Mouse (Mus musculus) ovary, postnatal 14 days (tissue): Measurements from ENCODE around the gene Mrnip.
"Not testable (repeated sequence)": the region's sequence is repeated elsewhere in the genome, so short reads cannot be mapped to it uniquely, and the experiment has no call there.

ENCODE experiments used
- DNase-seq: peaks from one replicate; pipeline ENCODE4 v3.0.0; 2022; ENCODE audit warnings: low spot score

Mrnip gene

DNA sequence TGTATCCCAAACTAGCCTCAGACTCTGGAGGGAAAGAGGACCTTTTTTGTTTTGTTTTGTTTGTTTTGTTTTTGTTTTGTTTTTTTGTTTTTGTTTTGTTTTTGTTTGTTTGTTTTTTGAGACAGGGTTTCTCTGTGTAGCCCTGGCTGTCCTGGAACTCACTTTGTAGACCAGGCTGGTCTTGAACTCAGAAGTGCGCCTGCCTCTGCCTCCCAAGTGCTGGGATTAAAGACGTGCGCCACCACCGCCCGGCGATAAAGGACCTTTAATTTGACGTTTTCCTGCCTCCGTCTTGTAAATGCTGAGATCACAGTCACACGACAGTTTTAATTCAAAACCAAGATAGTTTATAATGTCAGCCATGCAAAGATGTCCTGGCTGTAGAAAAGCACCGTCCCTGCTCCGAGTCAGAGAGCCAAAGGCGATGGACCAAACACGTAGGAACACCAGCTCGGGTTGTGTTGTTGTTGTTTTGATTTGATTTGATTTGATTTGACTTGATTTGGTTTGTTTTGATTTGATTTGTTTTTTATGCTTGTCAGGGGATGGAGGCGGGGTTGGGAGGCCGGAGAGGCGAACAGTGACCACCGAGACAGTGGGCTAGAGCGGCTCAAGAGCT lies at the start of gene Mrnip:
Gene Mrnip, plus strand, starts transcription at position 334 of the 619 bp plus-strand sequence.
- DNase-seq: not testable (repeated sequence)

DNA sequence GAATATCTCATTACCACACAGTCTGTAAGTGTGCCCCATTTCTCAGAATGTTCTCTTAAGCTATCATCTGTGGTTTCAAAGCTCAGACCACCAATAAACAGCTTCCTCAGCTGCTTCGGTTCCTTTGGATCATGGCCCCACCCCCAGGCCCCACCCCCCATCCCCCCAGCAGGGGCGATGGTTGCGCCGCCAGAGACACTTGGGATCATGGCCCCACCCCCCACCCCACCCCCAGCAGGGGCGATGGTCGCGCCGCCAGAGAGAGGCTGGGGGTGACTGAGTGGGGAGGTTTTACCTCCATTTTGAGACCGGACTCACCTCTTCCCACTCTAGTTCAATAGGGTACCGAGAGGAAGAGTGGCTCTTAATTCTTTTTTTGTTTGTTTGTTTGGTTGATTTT lies 46.5 kb upstream of the Mrnip start:
- no peak for DNase-seq

- DNase-seq: peak; percentile 91
Measured at GRCm38 (mm10) chr11:50130811-50131766, 43.2 kb upstream of the Mrnip start, which contains the start of gene Tbc1d9b. TSS of gene Tbc1d9b (plus strand) at chr11:50131396.

- DNase-seq: no peak
Measured at GRCm38 (mm10) chr11:50131801-50132201, 42.4 kb upstream of the Mrnip start.

DNA sequence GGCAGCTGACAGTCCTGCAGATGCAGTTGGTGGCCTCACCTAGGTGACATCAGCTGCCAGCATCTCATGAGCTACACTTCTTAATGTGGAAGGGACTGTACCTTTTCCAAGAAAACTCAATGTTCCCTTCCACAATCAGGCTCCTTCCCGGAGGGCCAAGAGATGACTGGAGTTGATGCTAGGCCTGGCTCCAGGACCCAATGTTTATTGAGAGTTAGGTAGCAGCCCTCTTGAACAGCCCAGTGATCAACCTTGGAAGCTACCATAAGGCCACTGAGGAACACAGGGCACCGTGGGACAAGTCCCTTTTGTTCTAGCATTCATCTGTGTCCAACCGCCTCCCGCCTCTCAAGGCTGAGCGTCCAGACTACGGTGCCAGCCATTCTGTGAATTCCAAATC lies 42.0 kb upstream of the Mrnip start:
- DNase-seq: no peak

GRCm38 (mm10) chr11:50134136-50134859 lies 39.9 kb upstream of the Mrnip start:
- no peak for DNase-seq

DNA sequence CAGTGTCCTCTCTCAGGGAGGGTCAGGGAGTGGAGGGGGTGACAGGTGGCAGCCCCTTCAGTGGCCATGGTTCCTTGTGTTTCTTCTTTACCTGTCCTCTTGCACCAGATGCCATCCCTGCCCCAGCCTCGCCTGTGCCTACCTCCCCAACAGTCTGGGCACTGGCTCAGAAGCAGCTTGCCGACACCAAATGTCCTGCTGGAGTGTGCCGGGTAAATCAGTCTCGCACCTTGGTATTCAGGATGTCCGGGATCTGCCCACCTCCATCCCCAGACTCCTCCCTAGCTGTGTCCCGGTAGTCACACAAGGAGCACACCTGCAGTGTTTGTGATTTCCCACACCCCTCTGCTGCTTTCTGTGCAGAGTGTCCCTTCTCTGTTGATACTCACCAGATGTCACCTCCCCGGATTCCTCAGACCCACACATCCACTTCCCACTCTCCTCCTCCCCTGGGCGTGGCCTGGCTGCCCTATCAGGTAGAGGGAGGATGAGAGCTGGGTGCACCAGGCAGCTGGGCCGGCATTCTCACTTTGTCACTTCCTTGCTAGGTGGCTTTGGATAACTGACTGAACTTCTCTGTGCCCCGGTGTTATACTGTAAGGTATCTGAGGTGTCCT lies 35.9 kb upstream of the Mrnip start:
- no peak for DNase-seq

DNA sequence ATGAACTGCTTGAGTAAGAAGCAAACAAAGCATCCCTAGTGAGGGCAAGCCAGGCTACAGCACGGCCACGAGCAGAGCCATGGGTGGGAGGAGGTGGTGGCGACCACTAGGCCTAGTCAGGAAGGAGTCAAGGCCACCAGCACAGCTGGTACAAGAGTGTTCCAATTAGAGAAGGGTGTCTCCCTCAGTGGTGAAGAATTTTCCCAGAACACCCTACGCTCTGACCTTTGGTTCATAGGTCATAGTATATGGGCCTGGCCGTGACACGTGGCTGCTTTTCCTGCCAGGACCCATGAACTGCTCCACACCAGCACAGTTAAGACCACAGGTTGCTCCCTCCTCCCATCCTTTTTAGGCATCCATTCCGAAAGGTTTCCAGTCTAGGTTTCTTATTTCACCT lies 34.7 kb upstream of the Mrnip start:
- DNase-seq: no peak

DNA sequence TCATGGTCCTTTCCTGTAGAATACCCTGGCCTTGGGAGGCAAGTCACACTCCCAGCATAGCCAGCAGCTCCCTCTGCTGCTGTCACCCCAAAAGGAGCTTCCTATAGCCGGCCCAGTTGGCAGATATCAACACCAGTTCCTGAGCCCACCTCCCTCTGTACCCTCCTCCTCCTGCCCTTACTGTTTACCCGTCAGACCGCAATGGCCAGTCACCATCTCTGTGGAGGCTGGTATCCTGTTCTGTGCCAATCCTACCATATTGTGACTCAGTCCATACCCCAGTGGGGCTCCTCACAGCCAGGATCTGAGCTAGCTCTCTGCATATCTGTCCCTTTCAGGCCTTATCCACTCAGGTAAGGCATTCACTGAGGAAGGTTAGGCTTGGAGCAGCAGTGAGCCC lies 28.7 kb upstream of the Mrnip start:
- no peak for DNase-seq

DNA sequence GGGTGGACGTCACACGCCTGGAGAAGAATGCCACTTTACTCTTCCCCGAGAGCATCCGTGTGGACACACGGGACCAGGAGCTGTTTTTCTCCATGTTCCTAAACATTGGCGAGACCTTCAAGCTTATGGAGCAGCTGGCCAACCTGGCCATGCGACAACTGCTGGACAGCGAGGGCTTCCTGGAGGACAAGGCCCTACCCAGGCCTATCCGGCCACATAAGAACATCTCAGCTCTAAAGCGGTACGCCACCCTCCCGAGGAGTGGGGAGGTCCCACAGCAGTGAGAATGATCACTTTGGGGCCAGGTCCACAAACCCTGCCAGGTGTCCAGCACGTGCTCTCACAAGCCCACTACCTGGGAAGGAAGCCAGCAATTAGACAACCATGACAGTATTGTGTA lies 28.1 kb upstream of the Mrnip start:
- DNase-seq: no peak

DNA sequence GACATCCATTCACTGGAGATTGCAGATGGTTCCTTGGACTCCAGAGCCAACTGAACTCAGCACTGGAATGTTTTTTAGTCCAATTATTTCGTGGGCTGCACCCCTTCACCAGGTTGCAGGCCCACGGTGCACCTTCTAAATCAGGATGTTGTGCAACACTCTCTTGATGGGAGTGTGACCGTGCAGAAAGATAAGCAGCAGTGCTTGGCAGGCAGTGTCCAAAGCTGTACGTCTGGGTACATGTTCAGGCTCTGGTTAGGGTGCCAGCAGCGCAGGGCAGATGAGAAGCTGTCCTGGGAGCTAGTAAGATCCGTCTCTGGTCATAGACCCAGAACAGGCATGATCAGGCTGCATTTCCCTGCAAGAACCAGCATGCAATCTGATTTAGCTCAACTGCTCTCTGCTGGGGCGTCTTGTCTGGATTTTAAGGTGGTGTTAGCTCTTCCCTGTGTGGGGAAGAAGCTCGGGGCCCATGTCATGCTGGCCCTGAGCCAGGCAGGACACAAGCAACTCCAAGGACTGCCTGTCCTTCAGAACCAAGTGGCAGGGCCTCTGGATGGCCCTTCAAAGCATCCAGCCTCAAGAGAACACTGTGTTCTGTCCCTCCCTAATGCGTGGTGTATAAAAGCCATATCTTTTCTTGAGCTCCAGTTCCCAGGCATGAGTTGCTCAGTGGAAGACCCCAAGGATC lies 26.8 kb upstream of the Mrnip start:
- DNase-seq: no peak

DNA sequence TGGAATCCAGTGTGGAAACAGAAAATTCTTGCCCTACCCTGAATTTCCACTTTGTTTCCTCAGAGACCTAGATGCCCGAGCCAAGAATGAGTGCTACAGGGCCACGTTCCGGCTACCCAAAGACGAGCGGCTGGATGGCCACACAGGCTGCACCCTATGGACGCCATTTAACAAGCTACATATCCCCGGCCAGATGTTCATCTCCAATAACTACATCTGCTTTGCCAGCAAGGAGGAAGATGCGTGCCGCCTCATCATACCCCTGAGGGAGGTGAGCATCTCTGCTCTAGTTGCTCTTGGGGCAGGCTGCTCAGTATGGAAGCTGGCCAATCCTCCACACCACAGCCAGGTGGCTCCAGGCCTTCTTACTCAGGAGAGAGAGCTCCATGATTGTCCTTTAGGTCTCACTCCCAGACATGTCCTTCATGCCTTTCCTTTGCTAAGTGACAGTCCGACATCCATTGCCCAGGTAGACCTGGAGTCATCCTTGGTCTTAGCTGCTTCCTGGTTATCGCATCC lies 26.2 kb upstream of the Mrnip start:
- no peak for DNase-seq

DNA sequence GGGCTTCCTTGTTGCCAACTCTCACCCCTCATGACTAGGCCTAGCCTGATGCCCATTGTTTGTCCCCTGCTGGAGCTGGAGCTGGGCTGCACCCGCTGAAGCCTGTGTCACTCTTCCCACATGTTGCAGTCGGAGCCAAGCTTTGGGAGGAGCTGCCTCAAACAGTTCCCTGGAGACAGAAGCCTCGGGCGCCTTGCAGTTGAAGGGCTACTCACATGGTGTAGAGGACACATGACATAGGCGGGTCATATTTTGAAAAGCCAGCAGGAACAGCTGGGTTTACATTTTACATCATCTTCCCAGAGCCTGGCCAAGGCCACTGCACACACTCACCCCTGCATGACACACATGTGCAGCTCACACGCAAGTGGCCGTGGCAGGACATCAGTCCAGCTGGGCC lies 25.0 kb upstream of the Mrnip start:
- no peak for DNase-seq

GRCm38 (mm10) chr11:50149603-50150150 lies 24.6 kb upstream of the Mrnip start:
- no peak for DNase-seq

DNA sequence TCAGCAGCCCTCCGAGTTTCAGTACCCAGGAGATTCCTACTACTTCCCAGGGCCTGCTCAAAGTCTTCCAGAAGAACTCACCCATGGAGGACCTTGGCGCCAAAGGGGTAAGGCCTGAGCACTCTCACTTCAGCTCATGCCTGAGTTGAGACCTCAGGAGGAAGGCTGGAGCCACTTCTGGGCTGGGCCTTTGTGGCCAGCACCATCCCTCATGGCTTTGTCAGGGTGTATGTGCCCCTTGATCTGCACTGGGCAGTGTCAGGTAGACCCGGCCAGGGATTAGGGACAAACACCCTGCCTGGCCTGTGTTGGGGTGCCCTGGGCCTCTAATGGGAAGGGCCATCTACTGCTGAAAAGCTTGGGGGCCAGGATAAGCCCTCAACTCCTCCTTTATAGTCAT lies 22.9 kb upstream of the Mrnip start:
- no peak for DNase-seq

DNA sequence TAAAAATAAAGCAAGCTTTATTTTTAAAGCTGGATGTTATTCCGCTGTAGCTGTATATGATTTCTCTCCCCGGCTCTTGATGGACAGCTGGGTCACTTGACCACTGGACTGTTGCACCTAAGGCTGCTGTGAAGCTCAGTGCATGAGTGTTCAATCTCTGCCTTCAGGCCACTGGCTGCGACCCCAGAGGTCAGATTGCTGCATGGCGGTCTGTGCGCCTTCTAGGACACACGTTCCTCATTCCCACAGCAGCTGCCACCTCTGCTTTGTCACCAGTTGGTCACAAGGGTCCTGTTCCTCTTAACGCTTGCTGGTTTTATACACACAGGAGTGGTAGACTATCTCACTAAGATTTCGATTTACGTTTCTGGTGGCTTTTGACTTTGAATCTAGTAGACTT lies 20.1 kb upstream of the Mrnip start:
- DNase-seq: no peak

GRCm38 (mm10) chr11:50154777-50155520 lies 19.3 kb upstream of the Mrnip start:
- DNase-seq: no peak

GRCm38 (mm10) chr11:50155785-50156184 lies 18.5 kb upstream of the Mrnip start:
- no peak for DNase-seq

GRCm38 (mm10) chr11:50156725-50157258 lies 17.5 kb upstream of the Mrnip start:
- DNase-seq: no peak

DNA sequence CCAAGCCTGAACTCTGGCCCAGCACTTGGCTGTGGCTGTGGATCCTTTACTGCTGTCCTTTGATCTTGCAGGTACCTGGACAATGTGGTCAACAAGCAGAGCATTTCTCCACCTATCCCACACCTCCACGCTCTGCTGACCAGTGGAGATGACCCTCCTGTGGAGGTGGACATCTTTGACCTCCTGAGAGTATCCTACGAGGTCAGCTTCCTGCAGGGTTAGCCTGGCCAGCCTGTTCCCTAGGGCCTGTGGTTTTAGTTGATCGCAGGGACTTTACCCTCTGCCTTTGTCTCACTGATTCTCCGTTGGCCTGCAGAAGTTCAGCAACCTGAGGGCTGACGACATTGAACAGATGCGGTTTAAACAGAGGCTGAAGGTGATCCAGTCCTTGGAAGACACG lies 15.9 kb upstream of the Mrnip start:
- DNase-seq: no peak
